Mouse (Mus musculus): Measurements from ENCODE around the gene Atg7. TPM values are rescaled to one million over a fixed set of nuclear protein-coding genes. Genes with fewer than 3 reads are reported as not detected.

Atg7 gene
- polyA plus RNA-seq, 1 experiment = 16.0 TPM

- no peaks in the 10 kb centered on the region for H3K27me3 ChIP-seq (ENCODE audit: control insufficient read depth, insufficient read depth, low read length)
- no peak overlapping the region for H3K27ac ChIP-seq (ENCODE audit: insufficient read depth, low read depth, low read length)
- H3K36me3 ChIP-seq (ENCODE audit: control insufficient read depth, insufficient read depth, low read length) = peaks cover 8% of the 10 kb centered on the region
- peaks cover 29% of the 10 kb centered on the region for H3K4me1 ChIP-seq (ENCODE audit: control insufficient read depth, insufficient read depth, insufficient read length, low read length)
- 90% methylated on average over 12 of the region's 12 CpGs for WGBS
- no peak overlapping the region for H3K4me3 ChIP-seq (ENCODE audit: low read depth, low read length)
- TF ChIP-seq CTCF (IDR thresholded peaks at IDR 0.05; ENCODE audit: extremely low read depth, insufficient read length, insufficient replicate concordance, low read depth, low read length) = no peak
- no peak for TF ChIP-seq POLR2A (IDR thresholded peaks at IDR 0.05; ENCODE audit: low read depth, low read length)
Observed at GRCm38 (mm10) chr6:114891272-114891671, 248.4 kb downstream of the Atg7 start.

- 64% methylated on average over 12 of the region's 12 CpGs for WGBS
- peaks cover 7% of the 10 kb centered on the region for H3K36me3 ChIP-seq (ENCODE audit: control insufficient read depth, insufficient read depth, low read length)
- no peak for TF ChIP-seq POLR2A (IDR thresholded peaks at IDR 0.05; ENCODE audit: low read depth, low read length)
- H3K4me3 ChIP-seq (ENCODE audit: low read depth, low read length) = no peak overlapping the region
- H3K4me1 ChIP-seq (ENCODE audit: control insufficient read depth, insufficient read depth, insufficient read length, low read length) = peaks cover 27% of the 10 kb centered on the region
- H3K27me3 ChIP-seq (ENCODE audit: control insufficient read depth, insufficient read depth, low read length) = no peaks in the 10 kb centered on the region
- peak overlapping the region; percentile 39; the same call in 1 of the 2 replicates for H3K27ac ChIP-seq (ENCODE audit: insufficient read depth, low read depth, low read length)
Observed at GRCm38 (mm10) chr6:114891771-114892170, 248.9 kb downstream of the Atg7 start.

- no peaks in the 10 kb centered on the region for H3K27me3 ChIP-seq (ENCODE audit: control insufficient read depth, insufficient read depth, low read length)
- peak overlapping the region; percentile 39; the same call in 1 of the 2 replicates for H3K27ac ChIP-seq (ENCODE audit: insufficient read depth, low read depth, low read length)
- peaks cover 7% of the 10 kb centered on the region for H3K36me3 ChIP-seq (ENCODE audit: control insufficient read depth, insufficient read depth, low read length)
- peaks cover 23% of the 10 kb centered on the region for H3K4me1 ChIP-seq (ENCODE audit: control insufficient read depth, insufficient read depth, insufficient read length, low read length)
- TF ChIP-seq POLR2A (IDR thresholded peaks at IDR 0.05; ENCODE audit: low read depth, low read length) = no peak
- TF ChIP-seq CTCF (IDR thresholded peaks at IDR 0.05; ENCODE audit: extremely low read depth, insufficient read length, insufficient replicate concordance, low read depth, low read length) = no peak
- 59% methylated on average over 6 of the region's 6 CpGs for WGBS
- H3K4me3 ChIP-seq (ENCODE audit: low read depth, low read length) = no peak overlapping the region
Observed at GRCm38 (mm10) chr6:114892363-114892762, 249.5 kb downstream of the Atg7 start.

GRCm38 (mm10) chr6:114893427-114894209, 250.7 kb downstream of the Atg7 start:
- TF ChIP-seq CTCF (IDR thresholded peaks at IDR 0.05; ENCODE audit: extremely low read depth, insufficient read length, insufficient replicate concordance, low read depth, low read length) (no peak), POLR2A (IDR thresholded peaks at IDR 0.05; ENCODE audit: low read depth, low read length) (no peak)
- Histone ChIP-seq H3K27ac (ENCODE audit: insufficient read depth, low read depth, low read length) (peak overlapping the region; percentile 61), H3K36me3 (ENCODE audit: control insufficient read depth, insufficient read depth, low read length) (peaks cover 7% of the 10 kb centered on the region), H3K4me3 (ENCODE audit: low read depth, low read length) (peak overlapping the region; percentile 10; the same call in 1 of the 2 replicates), H3K27me3 (ENCODE audit: control insufficient read depth, insufficient read depth, low read length) (no peaks in the 10 kb centered on the region), H3K4me1 (ENCODE audit: control insufficient read depth, insufficient read depth, insufficient read length, low read length) (peaks cover 21% of the 10 kb centered on the region)
- WGBS = 62% methylated on average over 20 of the region's 20 CpGs

GRCm38 (mm10) chr6:114894548-114895106, 251.7 kb downstream of the Atg7 start:
- WGBS = 66% methylated on average over 4 of the region's 4 CpGs
- H3K4me1 ChIP-seq (ENCODE audit: control insufficient read depth, insufficient read depth, insufficient read length, low read length) = peaks cover 23% of the 10 kb centered on the region
- H3K27me3 ChIP-seq (ENCODE audit: control insufficient read depth, insufficient read depth, low read length) = no peaks in the 10 kb centered on the region
- H3K4me3 ChIP-seq (ENCODE audit: low read depth, low read length) = no peak overlapping the region
- peaks cover 6% of the 10 kb centered on the region; the same call in 1 of the 2 replicates for H3K36me3 ChIP-seq (ENCODE audit: control insufficient read depth, insufficient read depth, low read length)
- TF ChIP-seq POLR2A (IDR thresholded peaks at IDR 0.05; ENCODE audit: low read depth, low read length) = no peak
- TF ChIP-seq CTCF (IDR thresholded peaks at IDR 0.05; ENCODE audit: extremely low read depth, insufficient read length, insufficient replicate concordance, low read depth, low read length) = no peak
- H3K27ac ChIP-seq (ENCODE audit: insufficient read depth, low read depth, low read length) = peak overlapping the region; percentile 61

- peaks cover 5% of the 10 kb centered on the region; the same call in 1 of the 2 replicates for H3K36me3 ChIP-seq (ENCODE audit: control insufficient read depth, insufficient read depth, low read length)
- H3K27ac ChIP-seq (ENCODE audit: insufficient read depth, low read depth, low read length) = no peak overlapping the region
- peaks cover 26% of the 10 kb centered on the region for H3K4me1 ChIP-seq (ENCODE audit: control insufficient read depth, insufficient read depth, insufficient read length, low read length)
- H3K4me3 ChIP-seq (ENCODE audit: low read depth, low read length) = no peak overlapping the region
- TF ChIP-seq POLR2A (IDR thresholded peaks at IDR 0.05; ENCODE audit: low read depth, low read length) (no peak), CTCF (IDR thresholded peaks at IDR 0.05; ENCODE audit: extremely low read depth, insufficient read length, insufficient replicate concordance, low read depth, low read length) (no peak)
- no peaks in the 10 kb centered on the region for H3K27me3 ChIP-seq (ENCODE audit: control insufficient read depth, insufficient read depth, low read length)
- WGBS = 92% methylated on average over 7 of the region's 7 CpGs
Observed at GRCm38 (mm10) chr6:114895191-114895590, 252.3 kb downstream of the Atg7 start.

- TF ChIP-seq POLR2A (IDR thresholded peaks at IDR 0.05; ENCODE audit: low read depth, low read length) (no peak), CTCF (IDR thresholded peaks at IDR 0.05; ENCODE audit: extremely low read depth, insufficient read length, insufficient replicate concordance, low read depth, low read length) (no peak)
- H3K4me1 ChIP-seq (ENCODE audit: control insufficient read depth, insufficient read depth, insufficient read length, low read length) = peaks cover 27% of the 10 kb centered on the region
Observed at GRCm38 (mm10) chr6:114896281-114896680, 253.4 kb downstream of the Atg7 start.

More at GRCm38 (mm10) chr6:114896281-114896680, 253.4 kb downstream of the Atg7 start:
- peaks cover 2% of the 10 kb centered on the region; the same call in 1 of the 2 replicates for H3K36me3 ChIP-seq (ENCODE audit: control insufficient read depth, insufficient read depth, low read length)
- 65% methylated on average over 2 of the region's 2 CpGs for WGBS
- no peaks in the 10 kb centered on the region for H3K27me3 ChIP-seq (ENCODE audit: control insufficient read depth, insufficient read depth, low read length)
- no peak overlapping the region for H3K4me3 ChIP-seq (ENCODE audit: low read depth, low read length)
- H3K27ac ChIP-seq (ENCODE audit: insufficient read depth, low read depth, low read length) = no peak overlapping the region

Data from small intestine, adult 2 months (tissue).